Mouse (Mus musculus) urinary bladder, postnatal 14 days (tissue): Measurements from ENCODE around the gene Mast1.

Experiments used
- DNase-seq: peaks from one replicate; pipeline ENCODE4 v3.0.0; 2021; ENCODE audit warnings: low spot score

Mast1 gene

GRCm38 (mm10) chr8:84936962-84937546 lies at the start of gene Mast1:
Mast1 (minus strand) TSS chr8:84937359.
- DNase-seq: peak; percentile 49

- no peak for DNase-seq
Measured at GRCm38 (mm10) chr8:84986379-84986945, 49.3 kb upstream of the Mast1 start.

GRCm38 (mm10) chr8:84985684-84986378 lies 48.7 kb upstream of the Mast1 start:
- peak; percentile 92 for DNase-seq

GRCm38 (mm10) chr8:84985049-84985683 lies 48.0 kb upstream of the Mast1 start:
- no peak for DNase-seq

GRCm38 (mm10) chr8:84984294-84985048 lies 47.3 kb upstream of the Mast1 start:
- peak; percentile 78 for DNase-seq

GRCm38 (mm10) chr8:84982499-84983011 lies 45.4 kb upstream of the Mast1 start:
- peak; percentile 58 for DNase-seq

GRCm38 (mm10) chr8:84981644-84982498 lies 44.7 kb upstream of the Mast1 start:
- peak; percentile 81 for DNase-seq

- peak; percentile 89 for DNase-seq
Measured at GRCm38 (mm10) chr8:84980622-84981358, 43.6 kb upstream of the Mast1 start.

- peak; percentile 94 for DNase-seq
Measured at GRCm38 (mm10) chr8:84979599-84980421, 42.7 kb upstream of the Mast1 start.

- peak; percentile 95 for DNase-seq
Measured at GRCm38 (mm10) chr8:84978248-84978940, 41.2 kb upstream of the Mast1 start, which contains the start of gene Junb. Junb (minus strand) TSS chr8:84978718.

GRCm38 (mm10) chr8:84977435-84978247 lies 40.5 kb upstream of the Mast1 start:
- DNase-seq: peak; percentile 67

GRCm38 (mm10) chr8:84976763-84977434 lies 39.7 kb upstream of the Mast1 start:
- DNase-seq: no peak

GRCm38 (mm10) chr8:84976031-84976762 lies 39.0 kb upstream of the Mast1 start:
- DNase-seq: peak; percentile 97

GRCm38 (mm10) chr8:84975434-84975833 lies 38.3 kb upstream of the Mast1 start:
- peak; percentile 68 for DNase-seq

GRCm38 (mm10) chr8:84974543-84975142 lies 37.5 kb upstream of the Mast1 start:
- DNase-seq: no peak
